Mouse (Mus musculus) erythroid progenitor cell, adult 5-6 weeks (primary cell): Measurements from ENCODE around the gene Prdm9. TPM values are rescaled to one million over a fixed set of nuclear protein-coding genes. Genes with fewer than 3 reads are reported as not detected.
"Not testable (repeated sequence)": the region's sequence is repeated elsewhere in the genome, so short reads cannot be mapped to it uniquely, and the experiment has no call there.

Experiments used
- ATAC-seq: replicated peaks from 2 replicates; pipeline ENCODE4 v1.8.0; 2016; ENCODE audit warnings: moderate number of reproducible peaks, mild to moderate bottlenecking, moderate TSS enrichment, inconsistent platforms; ENCODE audit not compliant: poor library complexity, low FRiP score, severe bottlenecking
- total RNA-seq, 2 experiments: library from RNA; stranded (forward) in 1 of 2; stranded (reverse) in 1 of 2; fragments of 150-400 nt in 1 of 2; fragments of 186-747, 209-891 nt in 1 of 2; gene quantifications; 2 replicates each; pipeline versions ENCODE4 v1.2.3 to v1.2.4; 2015 to 2017; ENCODE audit warnings: low replicate concordance in 2 of 2

Prdm9 gene
- 5.0 TPM in 1 of 2 replicates, not detected in the other for total RNA-seq (2015; ENCODE audit: low replicate concordance)
- total RNA-seq (2017; ENCODE audit: low replicate concordance): 0.13 and 2.2 TPM in 2 replicates

DNA sequence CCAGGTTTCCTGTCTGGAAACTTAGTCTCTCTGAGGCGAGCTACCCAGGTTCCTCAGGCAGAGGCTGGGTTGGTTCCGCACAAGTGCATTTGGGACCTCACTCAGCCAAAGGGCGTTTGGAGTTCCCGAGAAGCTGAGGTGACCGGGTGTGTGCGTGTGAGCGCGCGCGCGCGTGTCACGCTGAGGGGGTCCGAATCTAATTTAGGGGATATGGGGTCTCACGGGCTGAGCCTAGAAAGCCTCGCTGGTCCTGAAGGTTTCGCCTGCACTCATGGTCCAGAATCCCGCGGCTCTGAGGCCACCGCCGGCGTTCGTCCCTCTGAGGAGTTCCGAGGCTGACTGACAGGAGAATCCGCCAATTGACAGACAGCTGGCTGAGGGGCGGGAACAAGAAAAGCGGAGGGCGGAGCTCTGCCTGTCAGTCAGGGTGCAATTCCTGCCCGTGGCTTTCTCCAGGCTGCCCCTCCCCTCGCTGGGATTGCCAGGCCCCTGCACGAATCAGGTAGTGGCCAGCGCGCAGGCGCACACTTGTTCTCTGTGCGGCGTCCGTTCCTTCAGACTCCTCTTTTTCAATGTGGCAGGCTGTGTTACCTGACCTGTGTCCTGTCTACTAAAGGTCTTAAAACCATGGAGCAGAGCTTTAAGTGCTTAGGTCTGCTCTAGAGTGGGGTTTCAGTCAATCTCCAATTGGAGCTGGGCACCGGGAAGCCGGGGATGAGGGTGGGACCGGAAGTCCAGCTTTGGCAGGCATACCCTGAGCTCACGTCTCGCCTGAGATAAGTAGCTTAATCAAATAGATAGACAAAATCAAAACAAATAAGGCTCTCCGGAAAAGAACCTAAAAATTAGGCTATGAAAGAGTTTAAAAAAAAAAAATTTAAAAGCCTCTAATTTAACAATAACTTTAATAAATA is at the start of gene Prdm9:
TSS of gene Prdm9 (minus strand) at position 341 of the 914 bp plus-strand sequence.
- peak; percentile 100 for ATAC-seq

DNA sequence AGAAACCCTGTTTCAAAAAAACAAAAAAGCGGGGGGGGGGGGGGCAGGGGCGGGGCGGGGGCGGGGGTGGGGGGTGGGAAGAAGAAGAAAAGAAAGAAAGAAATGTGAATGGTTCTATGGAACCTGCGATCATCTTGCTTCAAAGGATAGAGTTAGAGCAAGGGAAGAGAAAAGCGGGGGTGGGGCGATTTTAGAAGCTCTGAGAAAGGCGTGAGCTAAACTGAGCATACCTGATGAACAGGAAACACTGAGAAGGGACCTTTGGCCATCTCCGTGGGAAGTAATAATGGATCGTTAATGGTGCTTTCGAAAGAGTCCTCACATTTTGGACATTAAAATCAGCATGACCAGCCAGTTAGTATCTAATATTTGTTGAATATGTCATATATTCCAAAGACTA is 35.3 kb upstream of the Prdm9 start:
- no peak for ATAC-seq

DNA sequence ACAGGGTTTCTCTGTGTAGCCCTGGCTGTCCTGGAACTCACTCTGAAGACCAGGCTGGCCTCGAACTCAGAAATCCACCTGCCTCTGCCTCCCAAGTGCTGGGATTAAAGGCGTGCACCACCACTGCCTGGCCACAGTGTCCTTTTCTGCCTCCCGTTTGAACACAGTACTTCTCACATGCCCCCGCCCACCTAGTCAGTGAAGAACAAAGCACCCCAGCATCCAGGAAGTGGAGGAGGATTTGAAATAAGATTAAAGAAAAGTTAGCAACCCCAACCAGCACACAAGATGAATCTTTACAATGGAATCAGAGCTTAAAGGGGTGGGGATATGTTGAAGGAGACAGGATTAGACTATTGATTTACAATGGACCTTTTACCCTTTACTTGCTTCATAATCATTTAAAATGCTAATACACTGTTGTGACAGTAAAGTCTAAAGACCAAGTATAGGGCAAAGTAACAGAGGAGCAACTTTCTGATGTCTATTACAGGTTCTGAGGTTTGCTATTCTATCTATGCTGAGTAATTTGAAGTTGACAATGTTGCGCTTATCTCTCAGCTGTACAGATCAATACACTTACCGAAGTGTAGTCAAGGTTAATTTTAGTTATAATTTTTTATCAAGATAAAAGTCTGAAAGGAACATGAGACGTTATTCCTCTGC is 27.2 kb upstream of the Prdm9 start:
- no peak for ATAC-seq

DNA sequence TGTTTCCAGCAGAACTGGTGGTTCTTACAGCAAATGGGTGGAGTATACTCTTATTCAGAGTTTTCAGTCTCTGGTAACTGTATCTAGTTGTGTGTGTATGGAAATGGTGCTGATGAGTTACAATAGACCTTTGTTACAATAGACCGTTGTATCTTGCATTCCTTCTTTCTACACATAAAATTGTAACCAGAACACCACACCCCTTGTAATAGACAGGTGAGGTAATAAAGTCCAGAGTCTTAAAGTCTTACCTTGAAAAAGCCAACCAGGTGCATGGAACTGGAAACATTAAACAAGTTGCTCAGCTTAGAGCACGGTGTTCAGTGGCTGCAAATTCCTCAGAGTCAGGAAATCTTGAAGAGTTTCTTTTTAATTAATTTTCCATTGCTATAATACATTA is 24.0 kb upstream of the Prdm9 start:
- no peak for ATAC-seq

DNA sequence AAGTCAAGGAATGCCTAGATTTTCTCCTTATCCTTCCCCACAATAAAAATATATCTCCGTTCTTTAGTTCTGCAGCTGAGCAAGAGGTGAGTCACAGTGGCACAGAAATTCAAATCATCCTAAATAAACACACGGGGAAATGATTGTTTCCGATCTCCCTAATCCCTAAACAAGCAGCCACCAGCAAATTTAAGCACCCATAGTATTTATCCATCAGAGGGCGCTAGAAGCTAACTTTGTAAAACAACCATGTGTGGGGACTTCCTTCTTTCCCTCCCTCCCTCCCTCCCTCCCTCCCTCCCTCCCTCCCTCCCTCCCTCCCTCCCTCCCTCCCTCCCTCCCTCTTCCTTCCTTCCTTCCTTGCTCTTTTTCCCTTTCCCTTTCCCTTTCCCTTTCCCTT is 21.5 kb upstream of the Prdm9 start:
- ATAC-seq: no peak

DNA sequence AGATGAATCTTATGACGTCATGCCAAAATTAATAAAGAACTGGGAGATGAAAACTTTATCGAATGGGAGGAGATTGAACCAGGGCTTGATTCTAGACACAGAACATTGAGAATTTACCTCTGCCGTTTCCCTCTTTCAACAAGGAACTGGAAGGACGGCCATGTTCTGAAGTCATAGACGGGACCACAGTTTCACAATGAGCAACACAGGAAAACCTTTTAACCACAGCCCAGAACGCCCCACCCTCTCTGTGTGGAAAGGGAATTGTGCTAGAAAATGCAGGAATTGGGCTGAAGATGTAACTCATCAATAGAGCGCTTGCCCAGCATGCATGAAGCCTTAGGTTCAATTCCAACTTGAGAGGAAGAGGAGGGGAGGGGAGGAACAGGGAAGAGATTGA is 18.9 kb upstream of the Prdm9 start:
- ATAC-seq: no peak

DNA sequence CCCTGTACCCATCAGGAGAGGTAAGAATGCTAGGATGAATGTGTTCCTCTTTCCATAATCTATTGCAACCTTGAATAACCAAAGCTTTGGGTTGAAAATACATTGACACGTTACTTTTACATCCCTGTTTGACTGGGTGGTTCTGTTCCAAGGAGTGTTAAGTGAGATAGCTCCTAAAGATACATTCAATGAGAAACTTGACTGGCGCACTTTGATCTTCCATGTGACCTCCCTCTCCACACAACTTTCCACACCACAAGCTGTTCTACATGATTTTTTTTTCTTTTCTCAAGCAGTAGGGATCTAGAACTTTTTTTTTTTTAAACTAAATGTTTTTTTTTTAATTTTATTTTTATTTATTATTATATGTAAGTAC is 15.9 kb upstream of the Prdm9 start:
- no peak for ATAC-seq

DNA sequence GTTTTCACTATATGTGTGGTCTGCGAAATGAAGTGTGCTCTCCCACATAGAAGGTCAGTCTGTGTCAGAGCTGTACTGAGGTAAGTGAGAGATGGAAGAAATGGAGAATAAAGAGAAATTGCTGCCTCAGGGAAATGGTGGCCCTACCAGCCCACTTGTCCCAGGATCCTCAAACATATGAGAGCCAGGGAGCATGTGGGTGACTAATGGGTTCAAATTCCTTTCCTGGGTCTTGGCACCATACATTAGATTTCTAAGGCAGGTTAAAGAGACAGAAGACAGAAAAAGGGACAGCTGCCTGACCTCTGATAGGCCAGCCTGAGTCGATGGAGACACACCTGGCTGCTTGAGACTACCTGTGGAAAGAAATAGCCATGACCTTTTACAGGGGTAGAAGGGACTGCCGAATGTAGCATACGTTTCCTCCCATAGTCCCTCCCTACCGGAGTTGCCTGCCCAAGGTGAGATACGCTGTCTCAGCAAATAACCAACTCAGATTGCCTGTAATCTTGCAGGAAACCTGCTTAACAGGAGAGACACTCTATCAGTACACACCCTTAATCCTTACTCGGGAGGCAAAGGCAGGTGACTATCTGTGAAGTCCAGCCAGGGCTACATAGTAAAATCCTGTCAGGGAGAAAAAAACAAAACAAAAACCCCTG is 15.4 kb upstream of the Prdm9 start:
- ATAC-seq: no peak

DNA sequence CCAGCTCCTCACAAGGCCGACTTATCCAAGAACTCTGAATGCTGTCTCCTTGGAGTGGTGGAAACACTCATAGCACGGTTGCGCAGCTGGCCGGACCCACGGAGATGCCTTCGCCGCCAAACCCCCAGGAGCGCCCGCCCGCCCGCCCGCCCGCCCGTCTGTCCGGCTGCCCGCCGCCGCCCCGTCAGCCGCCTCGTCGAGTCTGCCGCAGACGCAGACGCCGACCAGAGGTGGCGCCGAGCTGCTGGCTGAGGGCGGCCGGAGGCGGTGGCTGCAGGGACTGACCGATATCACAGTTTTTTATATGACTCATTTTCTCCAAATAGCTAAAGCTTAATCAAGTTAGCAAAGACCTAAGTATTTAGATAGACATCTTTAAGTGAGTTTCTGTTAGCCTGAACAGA is 13.1 kb upstream of the Prdm9 start:
- ATAC-seq: no peak

DNA sequence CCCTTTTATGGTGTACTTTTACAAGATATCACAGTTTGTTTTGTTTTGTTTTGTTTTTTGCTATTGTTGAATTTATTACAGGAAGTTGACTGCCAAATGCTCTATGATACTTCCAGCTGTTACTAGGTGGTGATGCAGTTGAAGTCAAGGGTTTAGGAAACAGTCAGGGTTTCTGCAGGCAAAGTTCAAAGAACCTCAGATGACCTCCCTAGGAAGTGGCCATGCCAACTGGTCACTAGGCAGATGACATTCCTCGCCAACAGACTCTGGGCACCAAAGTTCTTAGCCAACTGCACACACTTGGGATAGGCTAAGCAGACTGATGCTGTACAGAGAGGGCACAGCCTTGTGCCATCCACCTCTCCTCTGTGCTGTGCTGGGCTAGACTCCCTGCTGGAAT is 10.9 kb upstream of the Prdm9 start:
- ATAC-seq: no peak

DNA sequence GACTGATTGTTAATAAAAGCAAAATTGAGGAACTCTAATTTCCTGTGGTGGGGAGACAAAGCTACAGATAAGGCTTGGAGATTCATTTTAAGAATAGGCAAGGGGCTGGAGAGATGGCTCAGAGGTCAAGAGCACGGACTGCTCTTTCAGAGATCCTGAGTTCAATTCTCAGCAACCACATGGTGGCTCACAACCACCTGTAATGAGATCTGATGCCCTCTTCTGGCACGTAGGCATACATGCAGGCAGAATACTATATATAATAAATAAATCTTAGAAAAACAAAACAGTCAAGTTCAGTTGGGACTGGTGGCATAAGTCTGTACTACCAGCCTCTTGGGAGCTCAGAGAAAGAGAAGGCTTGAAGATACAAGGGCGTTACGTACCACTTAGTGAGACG is 2.8 kb upstream of the Prdm9 start:
- ATAC-seq: no peak

DNA sequence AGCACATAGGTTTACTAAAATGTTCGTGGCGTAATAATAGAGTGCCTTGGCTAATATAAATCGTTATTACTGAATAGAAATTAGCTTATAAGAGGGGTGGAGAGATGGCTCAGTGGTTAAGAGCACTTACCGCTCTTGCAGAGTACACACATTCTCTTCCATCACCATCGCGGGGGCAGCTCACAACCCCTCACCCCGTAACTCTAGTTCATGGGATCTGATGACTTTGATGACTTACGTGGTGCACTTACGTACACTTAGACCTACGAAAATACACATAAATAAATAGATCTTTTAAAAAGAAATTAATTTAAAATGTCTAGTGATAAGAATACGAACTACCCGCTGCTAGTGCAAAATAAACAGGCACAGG is 760 bp upstream of the Prdm9 start:
- ATAC-seq: no peak

DNA sequence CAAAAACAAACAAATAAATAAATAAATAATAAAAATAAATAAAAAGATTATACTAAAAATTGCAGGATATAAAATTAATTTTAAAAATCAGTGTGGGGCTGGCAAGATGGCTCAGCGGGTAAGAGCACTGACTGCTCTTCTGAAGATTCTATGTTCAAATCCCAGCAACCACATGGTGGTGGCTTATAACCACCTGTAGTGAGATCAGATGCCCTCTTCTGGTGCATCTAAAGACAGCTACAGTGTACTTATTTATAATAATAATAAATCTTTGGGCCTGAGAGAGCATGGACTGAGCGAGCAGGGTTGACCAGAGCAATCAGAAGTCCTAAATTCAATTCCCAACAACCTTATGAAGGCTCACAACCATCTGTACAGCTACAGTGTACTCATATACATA is 4.2 kb downstream of the Prdm9 start:
- ATAC-seq: no peak

DNA sequence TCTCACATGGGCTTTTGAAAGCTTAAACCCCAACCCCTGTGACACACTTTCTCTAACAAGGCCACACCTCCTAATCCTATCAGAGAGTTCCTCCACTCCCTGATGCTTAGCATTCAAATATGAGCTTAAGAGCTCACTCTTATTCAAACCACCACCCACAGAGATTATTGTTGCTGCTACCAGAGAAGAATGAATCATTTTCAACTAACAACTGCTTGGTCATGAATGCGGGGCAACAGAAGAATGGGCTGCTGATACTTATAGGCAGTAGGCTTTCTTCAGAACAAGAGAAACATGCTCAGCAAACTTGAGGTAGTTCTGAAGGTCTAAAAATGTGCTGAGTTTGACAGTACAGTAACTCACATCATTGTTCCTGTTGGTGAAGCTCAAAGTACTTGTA is 14.4 kb downstream of the Prdm9 start:
- no peak for ATAC-seq

DNA sequence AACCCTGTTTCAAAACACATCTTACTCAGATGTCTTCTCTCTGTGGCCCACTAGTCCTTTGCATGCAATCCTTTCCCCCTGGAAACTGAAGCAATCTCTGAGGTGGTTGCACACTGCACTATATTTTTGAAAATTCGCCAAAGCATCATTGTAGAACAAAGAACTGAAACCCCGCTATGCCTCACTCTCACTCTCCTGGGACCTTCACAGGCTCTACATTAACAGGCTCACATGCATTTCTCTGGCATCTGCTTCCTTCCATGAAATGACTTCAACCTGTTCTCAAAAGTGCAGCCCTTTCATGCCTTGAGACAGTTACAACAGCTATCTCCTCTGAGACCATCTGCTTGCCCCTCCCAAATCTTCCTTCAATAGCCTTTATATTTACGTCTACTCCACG is 17.7 kb downstream of the Prdm9 start:
- ATAC-seq: no peak

DNA sequence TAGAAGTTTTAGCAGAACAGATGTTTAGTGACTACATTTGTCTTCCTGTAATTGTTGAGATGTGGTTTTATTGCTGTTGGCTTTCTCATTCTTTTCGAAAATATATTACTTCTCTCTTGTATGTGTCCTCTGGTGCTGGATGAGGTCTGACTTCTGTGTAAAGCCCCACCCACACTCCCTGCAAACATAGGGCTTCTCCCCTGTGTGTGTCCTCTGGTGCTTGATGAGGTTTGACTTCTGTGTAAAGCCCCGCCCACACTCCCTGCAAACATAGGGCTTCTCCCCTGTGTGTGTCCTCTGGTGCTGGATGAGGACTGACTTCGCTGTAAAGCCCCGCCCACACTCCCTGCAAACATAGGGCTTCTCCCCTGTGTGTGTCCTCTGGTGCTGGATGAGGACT is 20.3 kb downstream of the Prdm9 start:
- not testable (repeated sequence) for ATAC-seq

DNA sequence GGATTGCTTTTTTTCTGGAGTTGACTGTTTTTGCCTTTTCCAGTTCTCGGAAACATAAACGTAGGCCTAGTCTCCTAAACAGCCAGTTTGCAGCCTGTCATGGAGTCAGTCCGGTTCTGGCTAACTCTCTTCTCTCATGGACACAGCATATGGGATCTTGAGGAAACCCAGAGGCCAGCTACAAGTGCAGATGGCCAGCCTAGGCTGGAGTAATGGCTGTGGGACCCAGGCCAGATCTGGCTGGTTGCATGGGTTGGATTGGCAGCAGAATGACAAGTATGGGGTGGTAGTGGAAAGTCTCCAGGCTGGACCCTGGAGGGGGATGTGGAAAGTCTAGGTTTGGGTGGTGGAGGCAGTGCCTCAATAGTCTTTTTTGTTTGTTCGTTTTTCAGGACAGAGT is 23.8 kb downstream of the Prdm9 start:
- no peak for ATAC-seq

DNA sequence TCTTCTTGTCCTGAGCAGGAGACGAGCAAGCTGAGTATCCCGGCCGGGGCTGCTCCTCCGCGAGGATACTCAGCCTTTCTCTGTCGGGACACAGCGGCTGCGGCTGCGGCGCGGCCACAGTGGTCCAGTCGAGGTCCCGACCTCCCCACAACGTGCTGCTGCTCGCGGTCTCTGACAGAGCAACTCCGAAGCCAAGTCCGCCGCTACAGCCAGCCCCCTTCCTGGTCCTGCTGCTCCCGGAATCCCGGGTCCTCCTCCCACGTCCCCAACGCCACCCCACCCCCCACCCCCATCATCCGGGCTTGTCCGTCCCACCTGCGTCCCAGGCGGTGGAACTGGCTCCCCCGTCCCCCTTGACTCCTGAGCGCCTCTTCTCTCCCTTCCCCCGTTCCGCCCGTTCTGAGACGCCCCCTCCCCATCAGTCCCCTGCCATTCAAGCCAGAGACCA is 27.7 kb downstream of the Prdm9 start:
- ATAC-seq: no peak

DNA sequence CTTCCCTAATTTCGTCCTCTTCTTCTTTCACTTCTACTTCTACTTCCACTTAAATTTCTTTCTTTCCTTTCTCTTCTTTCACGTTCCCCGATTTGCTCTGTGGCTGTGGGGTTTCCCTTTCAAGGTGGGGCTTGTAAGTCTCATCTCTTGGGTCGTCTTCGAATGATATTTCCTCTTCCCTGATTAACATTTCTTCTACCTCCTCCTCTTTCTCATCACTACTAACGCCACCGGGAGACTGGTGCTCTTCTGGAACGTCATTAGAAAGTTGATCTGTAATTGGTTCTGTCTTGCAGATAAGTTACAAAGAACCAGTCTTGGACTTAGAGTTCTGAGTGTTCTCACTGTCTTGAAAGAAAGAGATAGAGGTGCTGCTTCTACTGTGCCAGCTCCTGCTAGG is 28.2 kb downstream of the Prdm9 start:
- ATAC-seq: no peak

DNA sequence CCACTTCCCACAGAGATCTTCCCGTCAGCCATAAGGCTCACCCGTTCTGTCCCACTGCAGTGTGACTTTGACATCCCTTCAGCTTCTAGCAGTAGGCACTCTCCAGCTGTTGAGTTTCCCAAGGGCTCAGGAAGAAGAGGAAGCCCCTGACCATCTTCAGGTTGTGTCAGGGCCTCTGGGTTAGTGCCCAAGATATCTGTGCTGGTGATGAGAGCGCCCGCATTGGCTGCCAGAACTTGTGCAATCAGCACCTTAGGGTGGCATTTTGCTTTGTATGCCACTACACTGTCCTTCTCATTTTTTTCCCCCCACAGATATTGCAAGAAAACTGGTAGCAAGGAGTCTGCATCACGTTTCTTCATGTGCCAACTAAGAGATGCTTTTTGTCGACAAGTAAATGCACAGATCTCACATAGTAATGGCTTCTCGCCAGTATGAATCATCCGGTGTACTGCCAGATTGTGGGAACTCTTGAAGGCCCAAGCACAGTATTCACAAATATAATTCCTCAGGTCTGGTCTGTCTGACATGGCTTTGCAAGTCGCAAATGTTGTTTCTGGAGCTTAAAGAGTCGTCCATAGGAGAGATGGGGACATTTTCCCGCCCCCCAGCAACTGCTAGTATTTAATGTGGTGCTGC is 28.9 kb downstream of the Prdm9 start:
- no peak for ATAC-seq
